Mouse (Mus musculus) embryonic facial prominence, embryonic 10.5 days (tissue): ENCODE measurements around the gene Odf3l1. TPM values are rescaled to one million over a fixed set of nuclear protein-coding genes. Genes with fewer than 3 reads are reported as not detected.

ENCODE experiments used
- polyA plus RNA-seq: library from polyadenylated mRNA; unstranded; fragments of >200 nt; fragmentation: Nextera tagmentation; extraction: Ambion mirVana; gene quantifications from 2 replicates; pipeline ENCODE4 v1.2.1, GENCODE M21; 2016

The Odf3l1 gene
- polyA plus RNA-seq, 1 experiment from 2014 or later = not detected

Other genes with a start within 250 kb of the Odf3l1 start
- 2.1 and 2.4 TPM in 2 replicates for gene Lingo1, start 68.2 kb downstream of the Odf3l1 start, polyA plus RNA-seq
- gene Cspg4, start 354 bp upstream of the Odf3l1 start, polyA plus RNA-seq = 2.2 and 2.5 TPM in 2 replicates
- 10.4 and 11.1 TPM in 2 replicates for gene Snx33, start 63.7 kb upstream of the Odf3l1 start, polyA plus RNA-seq
- gene Imp3, start 72.8 kb upstream of the Odf3l1 start, polyA plus RNA-seq = 66.3 and 69.3 TPM in 2 replicates
- gene Snupn, start 86.2 kb upstream of the Odf3l1 start, polyA plus RNA-seq = 27.1 and 28.1 TPM in 2 replicates
- gene Ptpn9, start 130.2 kb upstream of the Odf3l1 start, polyA plus RNA-seq = 21.6 and 22.1 TPM in 2 replicates
- 62.7 and 62.9 TPM in 2 replicates for gene Sin3a, start 207.4 kb upstream of the Odf3l1 start, polyA plus RNA-seq